Mouse (Mus musculus) ES-E14 (cell line): ENCODE data around the gene Hcfc1r1. TPM values are rescaled to one million over a fixed set of nuclear protein-coding genes. Genes with fewer than 3 reads are reported as not detected.

Source experiments
- DNase-seq: peaks from one replicate; pipeline ENCODE4 v3.0.0-alpha.2; 2013; ENCODE audit warnings: low read depth, low spot score
- H3K27ac ChIP-seq: 2 replicates; pipeline ENCODE4 v1.5.1; 2012; ENCODE audit warnings: low read depth, mild to moderate bottlenecking, low read length, moderate library complexity, mixed read lengths; ENCODE audit not compliant: poor library complexity, insufficient read depth, severe bottlenecking
- H3K36me3 ChIP-seq: 2 replicates; pipeline ENCODE4 v1.6.1; 2012; ENCODE audit warnings: mild to moderate bottlenecking, low read length, moderate library complexity, mixed read lengths; ENCODE audit not compliant: control insufficient read depth, poor library complexity, insufficient read depth, severe bottlenecking
- H3K4me1 ChIP-seq, 2 experiments: fragments of 150-350 bp in 1 of 2; sonication (generic) in 1 of 2; 2 replicates each; pipeline ENCODE4 v1.6.1; 2012; ENCODE audit warnings: low read length in 2 of 2, mild to moderate bottlenecking in 1 of 2, mixed read lengths in 1 of 2; ENCODE audit not compliant: control insufficient read depth in 2 of 2, insufficient read depth in 2 of 2, poor library complexity in 1 of 2
- H3K4me3 ChIP-seq, 2 experiments: fragments of 150-350 bp in 1 of 2; sonication (generic) in 1 of 2; 2 replicates each; pipeline ENCODE4 v1.5.1; 2012; ENCODE audit warnings: low read length in 2 of 2, low read depth in 1 of 2, mild to moderate bottlenecking in 1 of 2, mixed read lengths in 1 of 2; ENCODE audit not compliant: insufficient read depth in 1 of 2, poor library complexity in 1 of 2, severe bottlenecking in 1 of 2
- H3K9ac ChIP-seq: 2 replicates; pipeline ENCODE4 v1.6.1; 2012; ENCODE audit warnings: low read depth, mild to moderate bottlenecking, low read length, mixed read lengths; ENCODE audit not compliant: poor library complexity, insufficient read depth, severe bottlenecking
- H3K9me3 ChIP-seq: fragments of 150-350 bp; sonication (generic); 2 replicates; pipeline ENCODE4 v1.6.1; 2012; ENCODE audit warnings: low read depth, mild to moderate bottlenecking, low read length; ENCODE audit not compliant: control insufficient read depth, insufficient read depth
- CHD2 ChIP-seq: IDR thresholded peaks from 2 replicates; pipeline ENCODE4 v1.6.1; 2014; ENCODE audit warnings: mild to moderate bottlenecking, low read depth, low read length, inconsistent platforms
- HCFC1 ChIP-seq: IDR thresholded peaks from 2 replicates; pipeline ENCODE4 v1.6.1; 2012; ENCODE audit warnings: low read length, inconsistent platforms, borderline replicate concordance; ENCODE audit not compliant: insufficient read depth
- MAFK ChIP-seq: IDR thresholded peaks from 2 replicates; pipeline ENCODE4 v1.6.1; 2014; ENCODE audit warnings: mild to moderate bottlenecking, low read depth, low read length, inconsistent platforms; ENCODE audit not compliant: insufficient read depth
- ZC3H11A ChIP-seq: IDR thresholded peaks from 2 replicates; pipeline ENCODE4 v1.6.1; 2012; ENCODE audit warnings: low read depth, mild to moderate bottlenecking, inconsistent platforms, low read length, borderline replicate concordance
- ZNF384 ChIP-seq: IDR thresholded peaks from 2 replicates; pipeline ENCODE4 v1.6.1; 2012; ENCODE audit warnings: low read depth, low read length, inconsistent platforms
- in situ Hi-C, 2 experiments: fragments of 600-800 bp; cut with MboI; formaldehyde crosslinking; loops; one replicate each; pipeline ENCODE4 v1.15.1; 2025; ENCODE audit warnings: low sequenced_read_pairs in 2 of 2, inconsistent platforms in 1 of 2; ENCODE audit not compliant: unreplicated experiment in 2 of 2
- total RNA-seq: library from RNA; depleted of rRNA; stranded (reverse); fragments of 300-350 nt; gene quantifications from 2 replicates; pipeline ENCODE4 v1.2.3, GENCODE M21; 2012; rRNA removed

Hcfc1r1 gene
- total RNA-seq, 1 experiment = 36.4 TPM

DNA sequence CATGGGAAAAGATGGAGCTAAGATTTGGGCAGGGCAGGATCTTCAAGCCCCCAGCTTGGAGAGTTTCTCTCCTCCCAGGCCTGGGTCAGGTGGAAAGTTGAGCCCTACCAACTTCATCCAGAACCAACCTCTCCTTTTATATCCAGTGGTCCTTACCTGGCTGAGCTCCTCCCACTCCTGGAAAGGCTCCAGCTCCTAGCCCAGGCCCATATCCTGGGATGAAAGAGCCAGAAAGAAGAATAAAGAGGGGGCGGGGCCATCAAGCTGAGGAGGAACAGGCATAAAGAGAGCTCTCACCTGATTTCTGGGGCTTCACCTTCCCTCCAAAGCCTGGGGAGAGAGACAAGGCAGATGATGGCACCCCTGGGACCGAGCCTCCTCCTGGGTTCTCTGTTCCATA is 43.6 kb downstream of the Hcfc1r1 start:
- Histone ChIP-seq H3K9ac (no peak overlapping the region), H3K36me3 (no peaks in the 10 kb centered on the region), H3K4me1 (no peaks in the 10 kb centered on the region), H3K9me3 (no peaks in the 10 kb centered on the region), H3K27ac (no peak overlapping the region), H3K4me3 (no peak overlapping the region)
- no peak for DNase-seq
- no peak for TF ChIP-seq CHD2
- TF ChIP-seq ZC3H11A = no peak
- TF ChIP-seq HCFC1 = no peak
- TF ChIP-seq MAFK = no peak
- no peak for TF ChIP-seq ZNF384
- in situ Hi-C loops = no loop called here

DNA sequence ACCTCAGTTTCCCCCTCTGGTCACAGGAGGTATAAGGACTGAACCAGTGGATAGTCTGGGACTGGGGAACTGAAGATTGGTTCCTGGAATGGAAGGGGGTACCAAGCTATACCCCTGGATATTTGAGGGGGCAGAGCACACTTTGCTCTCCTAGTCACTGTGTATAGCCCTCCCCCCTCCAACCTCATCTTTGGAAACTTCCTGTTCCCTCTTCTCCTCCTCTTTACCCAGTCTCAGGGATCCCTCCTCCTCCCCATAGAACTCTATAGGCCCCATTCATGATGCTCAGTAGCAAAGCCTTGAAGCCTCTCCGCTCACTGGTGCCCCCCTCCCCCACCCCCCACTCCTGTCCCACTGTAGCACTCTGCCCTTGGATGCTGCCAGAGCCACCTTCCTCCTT is 46.1 kb downstream of the Hcfc1r1 start:
- H3K27ac ChIP-seq = no peak overlapping the region
- H3K9ac ChIP-seq = no peak overlapping the region
- H3K4me3 ChIP-seq = no peak overlapping the region
- no peak for TF ChIP-seq CHD2
- TF ChIP-seq ZC3H11A = no peak
- no peak for TF ChIP-seq MAFK
- no peak for TF ChIP-seq ZNF384
- TF ChIP-seq HCFC1 = no peak
- DNase-seq = no peak
- H3K9me3 ChIP-seq = no peaks in the 10 kb centered on the region
- in situ Hi-C loops = no loop called here
- H3K4me1 ChIP-seq = no peaks in the 10 kb centered on the region
- no peaks in the 10 kb centered on the region for H3K36me3 ChIP-seq

DNA sequence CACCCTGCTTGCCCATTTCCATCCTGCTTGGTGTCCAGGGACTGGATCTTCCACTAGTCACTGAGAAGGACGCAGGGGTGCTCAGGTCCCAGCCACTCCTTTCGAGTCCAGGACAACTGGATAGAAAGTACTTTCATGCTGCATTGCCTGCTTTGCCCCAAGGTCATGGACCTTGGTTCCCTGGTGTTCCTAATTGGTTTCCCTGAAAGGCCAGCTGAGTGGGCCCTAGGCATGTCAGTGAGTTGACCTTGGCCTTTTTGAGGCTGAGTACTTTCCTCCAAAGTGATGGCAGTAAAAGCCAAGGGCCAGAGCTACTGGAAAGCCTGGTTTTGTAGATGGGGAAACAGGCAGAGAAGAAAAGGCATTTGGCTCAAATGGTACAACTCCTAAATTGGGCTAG is 48.5 kb downstream of the Hcfc1r1 start:
- TF ChIP-seq ZC3H11A (no peak), ZNF384 (no peak), CHD2 (no peak), HCFC1 (no peak), MAFK (no peak)
- no peak overlapping the region for H3K9ac ChIP-seq
- in situ Hi-C loops = no loop called here
- no peaks in the 10 kb centered on the region for H3K9me3 ChIP-seq
- no peak overlapping the region for H3K4me3 ChIP-seq
- H3K36me3 ChIP-seq = no peaks in the 10 kb centered on the region
- H3K27ac ChIP-seq = no peak overlapping the region
- H3K4me1 ChIP-seq = peaks cover 0 to 3% of the 10 kb centered on the region in 2 experiments; a peak in 1 of 4 replicates
- no peak for DNase-seq

DNA sequence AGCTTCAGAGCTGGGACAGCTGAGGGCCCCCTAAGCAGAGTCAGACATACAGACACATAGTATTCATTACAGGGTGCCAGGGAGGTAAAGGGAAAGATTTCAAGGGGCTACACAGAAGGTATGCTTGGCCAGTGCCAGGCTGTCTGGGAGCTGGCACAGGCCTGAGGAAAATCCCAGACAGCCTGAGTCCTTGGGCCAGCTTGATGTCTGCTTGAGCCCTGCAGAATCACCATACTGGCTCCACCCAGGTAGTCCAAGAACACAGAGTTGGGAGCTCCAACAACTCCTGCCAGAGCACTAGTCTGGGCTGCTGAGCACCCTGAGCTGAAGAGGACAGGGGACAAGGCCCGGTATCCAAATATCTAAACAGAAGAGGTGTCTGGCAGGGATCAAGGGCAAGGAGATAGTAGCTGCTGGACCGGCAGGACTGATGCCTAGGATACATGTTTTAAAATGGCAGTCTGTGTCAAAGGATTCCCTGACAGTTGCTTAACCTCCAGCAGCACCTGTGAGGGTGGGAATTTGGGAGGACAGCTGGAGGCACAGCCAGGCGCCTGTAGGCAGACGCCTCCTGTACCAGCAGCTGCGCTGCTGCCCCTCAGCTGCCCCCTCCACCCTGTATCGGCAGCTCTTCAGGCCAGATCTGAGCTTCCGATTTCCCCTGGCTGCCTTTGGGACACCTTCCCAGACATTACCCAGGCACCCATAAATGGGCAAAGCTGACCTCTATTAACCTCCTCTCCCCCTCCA is 49.2 kb downstream of the Hcfc1r1 start, which contains the start of gene 1520401A03Rik:
Gene 1520401A03Rik, minus strand, starts transcription at position 408 of the 750 bp plus-strand sequence.
- Histone ChIP-seq H3K36me3 (no peaks in the 10 kb centered on the region), H3K4me3 (no peak within 1 kb of the TSS), H3K4me1 (peaks cover 2 to 3% of the 10 kb centered on the region in 2 experiments; a peak in 1 of 4 replicates), H3K27ac (no peak within 1 kb of the TSS), H3K9ac (no peak within 1 kb of the TSS), H3K9me3 (no peaks in the 10 kb centered on the region)
- no peak for TF ChIP-seq ZNF384
- no peak for TF ChIP-seq ZC3H11A
- TF ChIP-seq MAFK = no peak
- no peak for TF ChIP-seq HCFC1
- TF ChIP-seq CHD2 = no peak
- in situ Hi-C loops = no loop called here
- DNase-seq = no peak

Other genes starting within 250 kb of the Hcfc1r1 start
- not detected in 2 replicates for gene Vmn2r117, start 193.9 kb upstream of the Hcfc1r1 start, total RNA-seq
- gene Zfp213, start 109.4 kb upstream of the Hcfc1r1 start, total RNA-seq = 8.4 and 8.8 TPM in 2 replicates
- 19.9 and 26.9 TPM in 2 replicates for gene Zfp13, start 74.1 kb upstream of the Hcfc1r1 start, total RNA-seq
- gene Zscan10, start 72.7 kb upstream of the Hcfc1r1 start, total RNA-seq = 62.5 and 93.1 TPM in 2 replicates
- gene Mmp25, start 28.3 kb upstream of the Hcfc1r1 start, total RNA-seq = 4.7 and 4.9 TPM in 2 replicates
- 1.1 and 2.9 TPM in 2 replicates for gene Bicdl2, start 13.1 kb upstream of the Hcfc1r1 start, total RNA-seq
- gene Thoc6, start 286 bp downstream of the Hcfc1r1 start, total RNA-seq = 53.7 and 64.9 TPM in 2 replicates
- 101 and 138 TPM in 2 replicates for gene Tnfrsf12a, start 3.9 kb downstream of the Hcfc1r1 start, total RNA-seq
- 72.7 and 199 TPM in 2 replicates for gene Cldn6, start 5.7 kb downstream of the Hcfc1r1 start, total RNA-seq
- gene Cldn9, start 10.4 kb downstream of the Hcfc1r1 start, total RNA-seq = 3.7 and 5.7 TPM in 2 replicates
- gene 1520401A03Rik, start 49.2 kb downstream of the Hcfc1r1 start, total RNA-seq = 0.04 and 1.0 TPM in 2 replicates
- gene Pkmyt1, start 52.7 kb downstream of the Hcfc1r1 start, total RNA-seq = 24.1 and 41.3 TPM in 2 replicates
- gene Paqr4, start 67.3 kb downstream of the Hcfc1r1 start, total RNA-seq = 2.8 and 4.0 TPM in 2 replicates
- 2.5 and 4.3 TPM in 2 replicates for gene Kremen2, start 72.2 kb downstream of the Hcfc1r1 start, total RNA-seq
- 31.6 and 35.1 TPM in 2 replicates for gene Flywch1, start 98.0 kb downstream of the Hcfc1r1 start, total RNA-seq
- 8.0 and 10.8 TPM in 2 replicates for gene Flywch2, start 112.5 kb downstream of the Hcfc1r1 start, total RNA-seq
- gene Srrm2, start 116.9 kb downstream of the Hcfc1r1 start, total RNA-seq = 192 and 230 TPM in 2 replicates
- 651 and 726 TPM in 2 replicates for gene Elob, start 155.5 kb downstream of the Hcfc1r1 start, total RNA-seq
- gene Prss33, start 162.5 kb downstream of the Hcfc1r1 start, total RNA-seq = 0.45 and 0.95 TPM in 2 replicates
- gene Prss32, start 170.3 kb downstream of the Hcfc1r1 start, total RNA-seq = 0.26 and 0.31 TPM in 2 replicates
- 6.8 and 11.0 TPM in 2 replicates for gene Prss41, start 170.6 kb downstream of the Hcfc1r1 start, total RNA-seq
- gene Prss21, start 194.5 kb downstream of the Hcfc1r1 start, total RNA-seq = not detected in 2 replicates
- gene Dcpp1, start 207.3 kb downstream of the Hcfc1r1 start, total RNA-seq = not detected in 2 replicates
- gene Dcpp2, start 207.3 kb downstream of the Hcfc1r1 start, total RNA-seq = not detected in 2 replicates
- gene Dcpp3, start 243.9 kb downstream of the Hcfc1r1 start, total RNA-seq = not detected in 2 replicates